Mouse (Mus musculus) stomach, postnatal 0 days (tissue): ENCODE data around the gene Cyp3a57. TPM values are rescaled to one million over a fixed set of nuclear protein-coding genes. Genes with fewer than 3 reads are reported as not detected.

Experiments used
- ATAC-seq: fragments of 200-750 bp; cut with Nextera tagmentation; 2 replicates; pipeline ENCODE4 v1.8.0; 2017; ENCODE audit not compliant: low FRiP score, low TSS enrichment
- DNase-seq: peaks from one replicate; pipeline ENCODE4 v3.0.0-alpha.2; 2016; ENCODE audit warnings: low spot score
- H3K27ac ChIP-seq: fragments of 300-500 bp; sonication (generic); replicated peaks from 2 replicates; pipeline ENCODE4 v1.5.1; 2014; ENCODE audit warnings: mild to moderate bottlenecking, control low read depth
- H3K27me3 ChIP-seq: fragments of 300-500 bp; sonication (generic); 2 replicates; pipeline ENCODE4 v1.6.1; 2014; ENCODE audit warnings: low read length; ENCODE audit not compliant: control insufficient read depth, insufficient read depth
- H3K36me3 ChIP-seq: fragments of 300-500 bp; sonication (generic); 2 replicates; pipeline ENCODE4 v1.6.1; 2014; ENCODE audit warnings: low read length, mixed read lengths; ENCODE audit not compliant: control insufficient read depth, insufficient read depth
- H3K4me1 ChIP-seq: fragments of 300-500 bp; sonication (generic); replicated peaks from 2 replicates; pipeline ENCODE4 v1.6.1; 2014; ENCODE audit warnings: antibody characterized with exemption; ENCODE audit not compliant: control insufficient read depth, insufficient read depth
- H3K4me2 ChIP-seq: fragments of 300-500 bp; sonication (generic); replicated peaks from 2 replicates; pipeline ENCODE4 v1.6.1; 2014; ENCODE audit warnings: low read depth, mild to moderate bottlenecking, control low read depth, moderate library complexity
- H3K4me3 ChIP-seq: fragments of 300-500 bp; sonication (generic); 2 replicates; pipeline ENCODE4 v1.5.1; 2014; ENCODE audit warnings: low read depth, low read length, control low read depth
- H3K9ac ChIP-seq: fragments of 300-500 bp; sonication (generic); 2 replicates; pipeline ENCODE4 v1.6.1; 2014; ENCODE audit warnings: mild to moderate bottlenecking, low read length, control low read depth, mixed read lengths
- H3K9me3 ChIP-seq: fragments of 300-500 bp; sonication (generic); 2 replicates; pipeline ENCODE4 v1.6.1; 2016; ENCODE audit warnings: low read length; ENCODE audit not compliant: control insufficient read depth
- CTCF ChIP-seq: IDR thresholded peaks from 2 replicates; pipeline ENCODE4 v1.5.1; 2016; ENCODE audit warnings: antibody characterized with exemption, low read depth, mild to moderate bottlenecking, moderate library complexity
- EP300 ChIP-seq: optimal IDR thresholded peaks from 2 replicates; pipeline ENCODE3; 2016; ENCODE audit warnings: antibody characterized with exemption
- WGBS: fragments of 180-500 bp; shearing (Covaris S2); extraction: QIAGEN DNeasy Blood & Tissue Kit; methylation state at CpG from one replicate; pipeline ENCODE4 v1.1.7; 2014; 5-methylcytosine and 5-hydroxymethylcytosine counted together
- polyA plus RNA-seq: library from polyadenylated mRNA; unstranded; fragments of >200 nt; fragmentation: Nextera tagmentation; extraction: Ambion mirVana; gene quantifications from 2 replicates; pipeline ENCODE4 v1.2.1, GENCODE M21; 2015

Gene Cyp3a57
- polyA plus RNA-seq, 1 experiment from 2014 or later, result 0.06 TPM

GRCm38 (mm10) chr5:145431004-145431403, 85.9 kb downstream of the Cyp3a57 start:
- Histone ChIP-seq H3K9me3 (no peaks in the 10 kb centered on the region), H3K4me2 (no peak overlapping the region), H3K4me3 (no peak overlapping the region), H3K36me3 (no peaks in the 10 kb centered on the region), H3K27ac (no peak overlapping the region), H3K9ac (no peak overlapping the region), H3K4me1 (no peaks in the 10 kb centered on the region), H3K27me3 (no peaks in the 10 kb centered on the region)
- TF ChIP-seq CTCF (no peak), EP300 (no peak)
- ATAC-seq (no peak), DNase-seq (no peak)

- WGBS, result 85% methylated on average over 1 of the region's 1 CpGs
- ATAC-seq, result no peak
- H3K4me1 ChIP-seq, result no peaks in the 10 kb centered on the region
These were observed 88.6 kb downstream of the Cyp3a57 start for GRCm38 (mm10) chr5:145433688-145434087.

More at GRCm38 (mm10) chr5:145433688-145434087, 88.6 kb downstream of the Cyp3a57 start:
- DNase-seq, result no peak
- no peak overlapping the region for H3K4me3 ChIP-seq
- TF ChIP-seq CTCF, result no peak
- TF ChIP-seq EP300, result no peak
- H3K27me3 ChIP-seq, result no peaks in the 10 kb centered on the region
- H3K4me2 ChIP-seq, result no peak overlapping the region
- no peaks in the 10 kb centered on the region for H3K36me3 ChIP-seq
- no peak overlapping the region for H3K27ac ChIP-seq
- H3K9me3 ChIP-seq, result 0 out of 2 replicates have a peak, but pooled peaks cover 2% of the 10 kb centered on the region
- no peak overlapping the region for H3K9ac ChIP-seq

Other genes starting within 250 kb of the Cyp3a57 start
- 283 and 304 TPM in 2 replicates for gene Arpc1b, start 231.1 kb upstream of the Cyp3a57 start, polyA plus RNA-seq
- 51.1 and 62.0 TPM in 2 replicates for gene Pdap1, start 205.0 kb upstream of the Cyp3a57 start, polyA plus RNA-seq
- 128 and 129 TPM in 2 replicates for gene Bud31, start 204.9 kb upstream of the Cyp3a57 start, polyA plus RNA-seq
- gene Ptcd1, start 178.2 kb upstream of the Cyp3a57 start, polyA plus RNA-seq, result 8.3 and 9.1 TPM in 2 replicates
- 19.1 and 19.6 TPM in 2 replicates for gene Cpsf4, start 178.1 kb upstream of the Cyp3a57 start, polyA plus RNA-seq
- gene Atp5j2, start 153.2 kb upstream of the Cyp3a57 start, polyA plus RNA-seq, result 602 and 646 TPM in 2 replicates
- gene Zkscan14, start 143.4 kb upstream of the Cyp3a57 start, polyA plus RNA-seq, result 9.1 and 9.8 TPM in 2 replicates
- gene Zkscan5, start 140.7 kb upstream of the Cyp3a57 start, polyA plus RNA-seq, result 4.6 and 5.0 TPM in 2 replicates
- 19.1 and 21.0 TPM in 2 replicates for gene Zfp655, start 113.6 kb upstream of the Cyp3a57 start, polyA plus RNA-seq
- 0.30 and 0.45 TPM in 2 replicates for gene Zscan25, start 64.8 kb upstream of the Cyp3a57 start, polyA plus RNA-seq
- gene Cyp3a16, start 124.4 kb downstream of the Cyp3a57 start, polyA plus RNA-seq, result 0.08 and 0.11 TPM in 2 replicates
- gene Cyp3a41b, start 239.5 kb downstream of the Cyp3a57 start, polyA plus RNA-seq, result not detected in 2 replicates